Mouse (Mus musculus): ENCODE measurements around the gene Gm45234. TPM values are rescaled to one million over a fixed set of nuclear protein-coding genes. Genes with fewer than 3 reads are reported as not detected.

Gm45234 gene
- total RNA-seq, 4 experiments from 2014 or later, result not detected

- no peak for DNase-seq (ENCODE audit: low spot score in 2 of 2)
Measured at GRCm38 (mm10) chr6:124767536-124767919, 11.7 kb upstream of the Gm45234 start.

DNA sequence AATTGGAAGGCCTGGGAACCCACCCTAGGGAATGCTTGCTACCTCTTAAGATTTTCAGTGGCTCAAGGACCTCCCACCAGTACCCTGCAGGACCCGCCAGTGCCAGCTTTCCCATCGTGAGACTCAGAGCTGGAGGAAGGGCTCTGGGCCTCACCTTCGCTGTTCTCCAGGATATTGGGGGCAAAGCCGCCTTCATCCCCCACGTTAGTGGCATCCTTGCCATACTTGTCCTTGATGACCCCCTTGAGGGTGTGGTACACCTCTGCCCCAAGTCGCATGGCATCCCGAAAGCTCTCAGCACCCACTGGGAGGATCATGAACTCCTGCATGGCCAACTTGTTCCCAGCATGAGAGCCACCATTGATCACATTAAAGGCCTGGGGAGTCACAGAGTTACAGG lies 10.1 kb upstream of the Gm45234 start:
- DNase-seq (ENCODE audit: low spot score in 2 of 2), result no peak

DNA sequence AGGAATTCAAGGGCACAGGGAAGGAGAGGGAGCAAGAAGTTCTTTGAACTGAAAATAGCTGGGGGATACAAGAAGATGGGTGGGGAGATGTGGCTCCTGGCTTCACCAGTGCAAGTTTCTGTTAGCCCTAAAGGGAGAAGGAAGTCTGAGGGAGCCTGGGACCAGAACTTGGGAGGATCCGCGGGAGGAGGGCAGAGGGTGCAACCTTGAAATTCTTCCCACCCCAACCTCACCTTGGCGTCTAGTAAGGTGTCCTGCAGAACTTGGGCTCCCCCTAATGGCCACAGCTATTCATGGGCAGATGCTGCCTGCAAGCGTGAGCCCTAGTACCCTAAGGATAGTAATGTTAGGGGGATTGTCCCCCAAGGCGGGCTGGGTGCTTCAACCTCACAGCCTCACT lies 3.4 kb upstream of the Gm45234 start:
- DNase-seq (ENCODE audit: low spot score in 2 of 2), result peak in 1 of 2 experiments; percentile 78

GRCm38 (mm10) chr6:124758849-124759232 lies 3.0 kb upstream of the Gm45234 start:
- DNase-seq (ENCODE audit: low spot score in 2 of 2), result no peak

GRCm38 (mm10) chr6:124757909-124758848 lies 2.4 kb upstream of the Gm45234 start:
- peak in 1 of 2 experiments; percentile 53 for DNase-seq (ENCODE audit: low spot score in 2 of 2)

DNA sequence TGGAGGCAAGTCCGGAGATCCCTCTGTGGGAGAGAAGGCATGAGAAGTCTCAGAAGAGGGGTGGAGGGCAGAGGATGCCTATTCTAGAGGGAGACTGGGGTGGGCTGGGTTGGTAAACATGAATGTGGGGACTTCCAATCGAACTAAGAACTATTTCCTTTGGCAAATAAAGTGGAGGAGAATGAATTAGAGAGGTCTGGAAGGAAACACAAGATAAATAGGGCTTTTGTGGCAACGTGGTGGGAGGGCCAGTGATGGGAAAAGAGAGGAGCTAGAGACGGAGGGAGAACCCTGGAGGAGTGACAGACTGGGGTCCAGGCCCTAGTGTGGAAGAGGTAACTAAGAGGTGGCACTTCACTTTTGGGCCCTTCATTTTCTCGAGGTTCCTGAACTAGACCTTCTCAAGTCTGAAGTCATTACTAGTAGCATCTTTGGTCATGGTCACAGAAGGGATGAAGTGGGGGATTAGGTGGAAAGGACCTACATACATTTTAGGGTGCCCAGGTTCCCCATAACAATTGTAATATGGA lies 1.6 kb upstream of the Gm45234 start:
- no peak for DNase-seq (ENCODE audit: low spot score in 2 of 2)

- DNase-seq (ENCODE audit: low spot score in 2 of 2), result peak in 1 of 2 experiments; percentile 78
Measured at GRCm38 (mm10) chr6:124756652-124757350, 980 bp upstream of the Gm45234 start.

GRCm38 (mm10) chr6:124755306-124755705 lies 515 bp downstream of the Gm45234 start:
- no peak for DNase-seq (ENCODE audit: low spot score in 2 of 2)

DNA sequence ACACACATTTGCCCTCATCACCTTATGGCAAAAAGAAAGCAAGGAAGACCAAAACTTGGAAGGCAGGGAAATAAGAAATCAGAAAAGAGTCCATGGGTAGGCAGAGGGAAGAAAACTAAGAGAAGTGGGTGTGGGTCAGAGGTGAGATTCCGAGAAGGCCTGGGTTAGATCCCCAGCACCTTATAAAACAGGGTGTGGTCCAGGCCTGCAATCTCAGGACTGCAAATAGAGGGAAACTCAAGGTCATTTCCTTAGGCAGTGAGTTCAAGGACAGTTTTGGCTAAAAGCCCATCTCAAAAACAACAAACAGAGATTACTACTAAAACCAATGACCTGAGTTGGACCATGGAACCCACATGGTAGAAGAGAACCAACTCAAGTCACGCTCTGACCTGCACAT lies 2.0 kb downstream of the Gm45234 start:
- no peak for DNase-seq (ENCODE audit: low spot score in 2 of 2)

DNA sequence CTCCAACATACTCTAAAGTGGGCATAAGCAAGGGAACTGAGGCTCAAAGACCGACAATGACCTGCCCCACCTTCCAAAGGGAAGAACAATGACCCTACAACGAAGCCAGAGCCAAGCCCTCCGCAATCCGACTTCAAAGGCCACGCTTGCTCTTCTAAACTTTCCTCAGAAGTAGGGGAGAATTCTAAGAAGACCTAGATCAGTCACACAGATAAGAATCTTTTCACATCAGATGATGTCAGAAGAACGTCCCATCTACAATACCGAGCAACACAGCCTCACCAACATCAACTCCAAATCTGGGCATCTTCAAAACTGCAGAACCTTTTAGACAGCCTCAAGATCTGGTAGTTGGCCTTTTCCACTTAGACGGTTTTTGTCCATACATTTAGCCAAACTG lies 5.4 kb downstream of the Gm45234 start:
- no peak for DNase-seq (ENCODE audit: low spot score in 2 of 2)

DNA sequence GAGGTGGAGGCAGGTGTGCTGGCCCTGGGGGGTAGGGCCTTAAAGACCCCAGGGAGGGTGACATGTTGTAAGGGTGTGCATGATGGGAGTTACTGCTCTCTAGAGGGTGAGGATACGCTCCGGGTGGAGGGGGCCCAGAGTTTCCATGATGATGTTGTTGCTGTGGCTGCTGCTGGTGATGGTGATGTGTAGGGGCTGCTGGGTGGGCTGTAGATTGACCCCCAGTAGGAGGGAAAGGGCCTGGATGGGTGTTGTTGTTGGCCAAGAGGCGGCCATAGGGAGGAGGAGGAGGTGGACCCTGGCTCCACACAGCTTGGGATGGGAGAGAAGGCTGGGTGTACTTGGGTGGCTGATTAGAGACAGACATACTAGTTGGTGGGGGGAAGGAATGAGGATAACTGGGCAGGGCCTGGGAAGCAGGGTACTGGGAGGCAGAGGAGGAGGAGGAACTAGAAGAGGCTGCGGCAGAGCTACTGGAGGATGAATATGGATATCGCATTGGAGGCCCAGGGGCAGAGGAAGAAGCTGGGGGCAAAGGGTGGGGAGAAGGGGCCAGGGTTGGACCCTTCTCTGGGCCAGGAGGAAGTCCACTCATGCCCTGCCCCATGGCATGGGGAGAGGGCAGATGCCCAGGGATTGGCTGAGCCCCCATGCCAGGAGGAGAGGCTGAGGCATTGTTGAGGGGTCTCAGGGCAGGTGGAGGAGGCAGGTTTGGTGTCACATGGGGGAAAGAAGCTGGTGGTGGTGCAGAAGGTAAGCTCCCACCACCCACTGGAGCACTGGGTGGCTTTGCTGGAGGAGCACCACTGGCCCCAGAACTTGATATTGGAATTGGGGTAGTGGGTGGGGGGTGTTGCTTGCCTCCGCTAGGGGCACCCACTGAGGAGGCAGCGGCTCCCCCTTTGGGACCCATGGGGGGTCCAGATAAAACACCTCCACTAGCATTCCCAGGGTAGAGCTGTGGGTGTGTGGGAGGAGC lies 8.9 kb downstream of the Gm45234 start:
- DNase-seq (ENCODE audit: low spot score in 2 of 2), result no peak

DNA sequence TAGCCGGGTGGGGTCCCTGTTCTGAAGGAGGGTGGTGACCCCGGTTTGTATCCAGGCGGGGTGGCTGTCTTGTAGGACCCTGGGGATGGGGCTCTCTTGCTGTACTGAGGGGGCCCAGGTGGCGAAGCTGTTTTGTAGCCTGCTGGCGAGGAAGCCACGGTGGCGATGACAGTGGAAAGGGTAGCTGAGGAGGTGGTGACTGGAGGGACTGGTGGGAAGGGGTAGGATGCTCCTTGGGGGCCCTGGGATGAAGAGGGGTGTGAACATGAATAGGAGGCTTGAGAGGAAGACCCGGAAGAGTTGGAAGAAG lies 9.6 kb downstream of the Gm45234 start:
- no peak for DNase-seq (ENCODE audit: low spot score in 2 of 2)

DNA sequence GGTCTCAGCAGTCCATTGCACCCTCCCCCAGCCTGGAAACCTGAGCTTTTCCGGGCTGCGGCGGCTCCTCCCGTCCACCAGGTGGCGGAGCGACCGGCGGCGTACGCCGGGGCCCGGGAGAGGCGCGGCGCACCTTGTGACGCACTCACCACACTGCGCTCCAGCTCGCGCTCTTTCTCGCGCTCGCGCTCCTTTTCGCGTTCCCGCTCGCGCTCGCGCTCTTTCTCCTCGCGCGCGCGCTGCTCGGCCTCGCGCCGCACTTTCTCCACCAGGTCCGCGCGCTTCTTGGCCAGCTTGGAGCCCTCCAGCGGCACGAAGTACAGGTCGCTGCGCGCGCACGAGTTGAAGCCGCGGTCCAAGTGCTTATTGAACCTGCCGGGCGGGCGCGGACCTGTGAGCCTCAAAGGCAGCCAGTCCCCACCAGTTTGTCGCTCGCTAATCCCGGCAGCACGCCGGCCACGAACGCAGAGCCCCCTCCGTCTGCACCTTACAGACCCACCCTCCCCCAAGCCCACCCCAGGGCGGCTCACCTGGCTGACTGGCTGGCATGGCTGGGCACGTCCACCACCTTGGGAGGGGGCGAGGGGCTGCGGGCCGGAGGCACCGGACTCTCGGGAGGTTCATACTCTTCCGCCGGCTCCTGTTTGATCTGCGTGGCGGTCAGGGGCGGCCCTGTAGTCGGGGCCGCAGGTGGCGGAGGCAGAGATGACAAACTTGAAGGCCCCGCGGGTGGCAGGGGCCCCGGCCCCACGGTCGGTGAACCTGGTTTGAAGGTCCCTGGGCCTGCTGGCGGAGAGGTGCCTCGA lies 10.1 kb downstream of the Gm45234 start:
- DNase-seq (ENCODE audit: low spot score in 2 of 2), result peak in 1 of 2 experiments; percentile 92

DNA sequence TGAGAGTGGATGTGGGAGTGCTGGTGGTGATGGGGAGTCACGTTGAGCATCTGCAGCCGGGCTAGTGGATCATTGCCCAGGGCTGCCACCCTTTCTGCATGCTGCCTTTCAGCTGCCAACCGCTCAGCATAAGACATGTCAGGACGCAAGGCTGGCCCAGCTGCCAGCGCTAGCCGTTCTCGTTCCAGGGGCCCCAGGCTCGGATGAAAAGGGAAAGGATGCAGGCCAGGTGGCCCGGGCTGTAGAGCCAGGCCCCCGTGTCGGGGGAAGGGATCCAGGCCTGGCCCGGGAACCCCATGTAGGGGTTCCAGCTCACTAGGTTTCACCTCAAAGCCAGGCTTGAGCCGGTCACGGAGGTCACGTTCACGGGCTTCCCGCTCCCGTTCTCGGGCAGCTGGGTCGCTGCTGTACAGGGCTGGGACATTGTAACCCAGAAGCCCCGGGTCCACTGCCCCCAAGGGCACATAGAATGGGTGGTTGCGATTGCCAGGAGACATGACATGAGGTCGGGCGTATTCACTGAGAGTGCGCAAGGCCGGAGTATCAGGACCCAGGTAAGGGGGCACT lies 11.0 kb downstream of the Gm45234 start:
- DNase-seq (ENCODE audit: low spot score in 2 of 2), result no peak

DNA sequence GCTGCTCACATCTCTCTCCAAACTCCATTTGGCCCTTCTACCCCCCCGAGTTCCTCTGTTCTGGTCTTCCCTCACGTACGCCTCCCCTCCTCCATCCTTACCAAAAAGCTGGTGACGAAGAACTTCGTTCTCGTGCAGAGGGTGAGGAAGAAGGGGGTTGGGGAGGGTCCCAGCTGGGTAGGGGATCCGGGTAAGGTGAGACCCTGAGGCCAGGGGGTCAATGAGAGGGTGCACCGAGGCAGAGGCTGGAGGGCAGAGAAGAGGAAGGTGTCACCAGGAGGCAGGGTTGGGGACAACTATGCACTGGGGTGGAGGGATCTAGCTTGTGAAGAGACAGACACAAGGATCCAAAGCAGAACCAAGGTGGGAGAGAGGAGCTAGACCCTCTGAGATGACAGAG lies 12.2 kb downstream of the Gm45234 start:
- DNase-seq (ENCODE audit: low spot score in 2 of 2), result no peak

DNA sequence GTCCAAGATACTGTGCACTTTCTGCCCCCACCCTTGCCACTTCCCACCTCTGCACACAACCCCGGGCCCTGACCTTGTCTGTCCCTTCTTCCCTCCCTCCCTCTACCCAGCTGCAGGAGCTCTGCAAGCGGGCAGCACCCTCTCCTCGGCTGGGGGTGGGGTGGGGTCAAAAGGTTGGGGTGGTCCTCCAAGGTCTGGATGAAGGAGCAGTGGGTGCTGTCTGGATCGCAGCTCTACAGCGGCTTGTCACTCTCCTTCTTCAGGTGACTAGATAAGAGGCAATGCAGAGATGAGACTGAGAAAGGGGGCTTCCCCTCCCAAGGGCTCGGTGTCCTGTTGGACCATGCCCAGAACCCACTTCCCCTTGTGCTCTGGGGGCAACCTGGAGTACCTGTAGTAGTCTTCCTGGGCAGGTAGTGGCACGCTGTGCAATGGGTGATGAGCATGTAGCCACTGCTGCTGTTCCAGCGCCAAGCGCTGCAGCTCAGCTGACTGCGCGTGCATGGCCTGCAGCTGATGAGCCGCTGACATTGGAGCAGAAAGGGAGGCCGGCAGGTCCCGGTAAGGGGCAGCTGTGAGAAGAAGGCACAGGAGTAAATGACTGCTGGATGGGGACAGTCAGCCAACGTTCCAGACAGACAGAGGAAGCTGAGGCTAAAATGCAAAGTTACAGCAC lies 12.8 kb downstream of the Gm45234 start:
- DNase-seq (ENCODE audit: low spot score in 2 of 2), result no peak

GRCm38 (mm10) chr6:124741842-124742241 lies 14.0 kb downstream of the Gm45234 start:
- no peak for DNase-seq (ENCODE audit: low spot score in 2 of 2)

- DNase-seq (ENCODE audit: low spot score in 2 of 2), result peak; percentile 85 to 91
Measured at GRCm38 (mm10) chr6:124740888-124741761, 14.7 kb downstream of the Gm45234 start, which contains the start of gene Grcc10. Gene Grcc10, minus strand, starts transcription at chr6:124741374.
